Mouse (Mus musculus) cerebellum, adult 8-10 months (tissue): ENCODE data around the gene Hprt.

Experiments used
- DNase-seq: peaks from one replicate; pipeline ENCODE4 v3.0.0; 2022

Gene Hprt

DNA sequence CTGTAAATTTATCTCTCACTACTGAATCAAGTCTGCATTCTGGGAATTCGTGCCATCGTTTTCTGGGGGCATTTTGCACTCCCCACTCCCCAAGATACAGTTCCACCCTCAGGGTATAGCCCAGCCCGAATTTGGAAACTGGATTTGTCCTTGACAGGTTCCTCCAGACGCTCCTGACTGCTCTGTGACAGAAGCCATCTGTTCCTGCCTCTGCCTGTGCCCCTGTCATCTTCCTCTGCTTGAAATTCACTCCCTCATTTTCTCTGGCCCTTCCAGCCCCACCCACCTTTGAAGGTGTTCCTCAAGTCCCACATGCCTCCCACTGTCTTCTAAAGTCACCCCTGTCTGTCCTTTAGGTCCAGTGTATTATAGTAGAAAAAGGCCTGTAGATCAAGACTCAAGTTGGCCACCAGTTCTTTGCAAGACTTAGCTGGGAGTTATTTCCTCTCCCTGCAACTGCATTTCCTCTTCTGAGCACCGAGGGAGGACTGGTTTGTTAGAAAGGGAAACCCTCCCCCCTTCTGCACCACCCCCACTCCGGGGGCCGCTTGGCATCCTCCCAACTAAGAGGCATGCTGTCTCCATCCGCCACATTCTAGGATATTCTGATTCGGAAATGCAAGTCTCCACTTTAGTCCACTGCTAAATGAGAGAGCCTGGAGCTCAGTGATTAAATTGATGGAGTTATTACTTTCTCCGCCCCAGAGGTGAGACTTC, 57.4 kb downstream of the Hprt start:
- no peak for DNase-seq

DNA sequence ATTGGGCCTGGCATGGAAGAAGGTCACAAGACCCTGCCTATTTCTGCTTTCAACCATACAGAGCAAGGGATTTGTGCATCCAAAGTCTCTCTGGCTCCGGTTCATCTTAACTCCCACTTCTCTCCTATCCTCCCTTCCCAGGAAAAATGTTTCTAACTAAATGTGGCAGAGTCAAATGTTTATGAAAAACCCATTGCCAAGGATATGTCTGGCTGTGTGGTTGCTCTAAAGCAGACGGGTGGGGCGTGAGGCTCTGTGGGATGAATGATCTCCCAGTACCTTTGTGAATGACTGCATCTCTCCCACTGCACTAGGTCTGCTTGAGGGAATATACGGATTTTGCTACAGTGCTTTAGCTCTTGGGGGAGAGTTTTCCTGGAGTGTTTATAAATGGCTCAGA, 58.1 kb downstream of the Hprt start:
- no peak for DNase-seq

DNA sequence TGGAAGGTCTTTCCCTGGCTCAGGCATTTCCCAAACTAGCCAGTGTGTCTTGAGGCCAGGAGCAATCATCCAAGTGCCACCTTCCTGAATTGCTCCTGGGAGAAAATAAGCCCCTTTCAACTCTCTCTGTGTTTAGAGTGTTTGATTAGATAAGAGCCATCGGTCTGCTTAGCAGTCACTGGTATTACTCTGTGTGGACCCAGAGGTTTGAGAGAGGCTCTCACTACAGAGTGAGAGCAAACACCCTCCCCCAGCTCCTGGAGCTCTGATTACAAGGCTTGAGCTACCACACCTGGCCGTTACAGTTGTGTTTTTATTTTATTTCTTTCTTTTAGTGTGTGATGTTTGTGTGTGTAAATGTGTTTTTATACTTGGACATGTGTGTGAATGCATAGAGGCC, 59.0 kb downstream of the Hprt start:
- DNase-seq: no peak

DNA sequence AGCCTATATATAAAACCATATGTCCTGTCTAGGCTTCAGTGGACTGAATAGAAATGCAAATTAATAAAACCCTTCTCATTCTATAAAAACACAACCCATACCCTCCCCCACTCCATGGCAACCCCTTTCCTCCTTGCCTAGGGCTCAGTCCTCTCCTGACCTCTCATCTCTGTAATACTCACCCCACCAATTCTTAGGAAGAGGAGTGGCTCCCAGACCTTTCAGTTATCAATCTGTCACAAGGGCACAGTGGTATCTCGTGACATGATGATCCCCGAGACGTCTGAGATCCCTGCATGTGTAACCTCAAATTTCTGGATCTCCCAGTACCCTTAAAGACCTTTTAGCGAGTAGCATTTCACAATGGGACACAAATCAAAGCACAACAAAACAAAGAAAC, 61.3 kb downstream of the Hprt start:
- no peak for DNase-seq

DNA sequence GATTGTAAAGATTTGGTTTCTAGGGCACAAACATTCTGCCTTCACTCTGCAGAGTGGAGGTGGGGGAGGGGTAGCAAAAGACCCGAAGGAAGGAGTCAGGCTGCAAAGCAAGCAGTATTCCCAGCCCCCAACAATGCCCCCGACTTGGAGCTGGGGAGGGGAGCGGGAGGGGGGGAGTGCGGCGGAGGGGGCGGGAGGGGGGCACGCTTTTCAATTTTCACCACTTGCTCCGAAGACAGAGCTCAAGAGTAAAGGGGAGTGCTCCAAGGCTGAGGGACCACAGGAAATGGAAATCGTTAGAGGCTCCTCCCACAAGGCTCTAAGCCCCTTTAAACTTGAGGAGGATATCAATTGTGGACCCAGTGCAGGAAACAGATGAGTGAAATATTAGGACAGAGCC, 62.4 kb downstream of the Hprt start:
- DNase-seq: no peak

DNA sequence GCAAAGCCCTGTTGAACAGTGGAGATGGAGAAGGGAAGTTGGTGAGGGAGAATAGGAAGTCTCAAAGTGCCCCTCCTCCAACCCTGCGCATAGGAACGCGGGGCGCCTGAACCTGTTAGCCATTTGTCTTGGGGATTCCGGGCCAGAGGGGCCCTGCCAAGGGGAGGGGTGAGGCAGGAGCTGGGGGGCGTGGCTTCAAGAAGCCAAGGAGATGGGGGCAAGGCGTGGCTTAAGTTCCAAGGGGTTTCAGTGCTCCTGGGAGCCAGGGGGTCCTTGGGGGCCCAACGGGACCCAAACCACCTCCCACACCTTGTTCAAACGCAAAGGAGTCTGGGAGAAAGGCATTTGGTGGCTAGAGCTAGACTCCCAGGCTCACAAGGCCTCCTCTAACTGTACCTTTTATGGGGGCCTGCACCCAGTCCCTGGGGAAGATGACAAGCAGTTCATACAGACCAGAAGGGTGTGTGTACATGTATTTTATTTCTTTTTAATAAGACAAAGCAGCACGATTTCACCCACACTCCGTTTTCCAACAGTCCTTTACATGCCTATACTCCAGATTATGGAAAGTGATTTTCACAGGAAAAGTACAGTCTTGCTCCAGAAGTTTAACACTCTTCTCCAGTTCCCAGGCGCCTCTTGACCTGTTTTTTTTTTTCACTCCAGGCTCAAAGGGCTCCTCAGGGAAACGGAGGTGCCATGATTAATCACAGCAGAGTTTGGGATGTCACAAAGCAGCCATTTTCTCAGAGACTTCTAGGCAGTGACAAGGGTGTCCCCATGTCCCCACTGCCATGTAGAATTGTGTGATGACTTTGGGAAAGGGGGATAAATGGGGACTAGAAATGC, 64.9 kb downstream of the Hprt start:
- no peak for DNase-seq

DNA sequence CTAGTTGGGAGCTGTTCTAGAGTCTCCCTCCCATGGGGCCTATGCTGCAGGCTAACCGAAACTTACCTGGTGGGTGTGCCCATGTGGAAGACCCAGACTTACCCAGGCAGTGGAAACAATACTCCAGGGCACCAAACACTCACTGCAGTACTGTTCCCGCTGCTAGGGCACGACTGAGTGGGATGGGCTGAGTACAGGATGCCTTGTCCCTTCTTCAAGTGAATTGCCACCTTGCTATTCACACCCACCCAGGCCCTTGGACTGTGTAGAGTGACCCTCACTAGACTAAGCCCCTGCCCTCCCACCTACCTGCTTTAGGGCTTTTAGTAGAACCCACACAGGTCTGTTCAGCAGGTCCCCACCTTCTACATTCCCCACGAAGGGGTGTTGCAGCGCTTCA, 65.9 kb downstream of the Hprt start:
- DNase-seq: no peak

DNA sequence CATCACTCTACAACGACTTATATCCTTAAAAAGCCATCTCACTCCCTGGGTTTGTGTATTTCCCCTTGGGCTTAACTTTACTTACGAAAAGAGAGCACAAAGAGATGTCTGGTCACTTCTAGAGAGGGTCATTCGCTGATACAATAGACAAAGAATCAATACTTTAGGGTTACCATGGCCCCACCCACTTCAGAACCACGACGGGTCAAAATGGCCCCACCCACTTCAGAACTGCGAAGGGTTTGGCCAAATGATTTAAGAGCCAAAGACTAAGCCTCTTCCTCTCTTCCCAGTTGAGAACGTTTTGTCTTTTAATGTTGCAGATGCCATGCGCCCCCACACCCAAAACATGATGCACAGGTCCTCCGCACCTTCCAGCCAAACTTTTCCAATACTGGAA, 67.8 kb downstream of the Hprt start:
- DNase-seq: no peak

DNA sequence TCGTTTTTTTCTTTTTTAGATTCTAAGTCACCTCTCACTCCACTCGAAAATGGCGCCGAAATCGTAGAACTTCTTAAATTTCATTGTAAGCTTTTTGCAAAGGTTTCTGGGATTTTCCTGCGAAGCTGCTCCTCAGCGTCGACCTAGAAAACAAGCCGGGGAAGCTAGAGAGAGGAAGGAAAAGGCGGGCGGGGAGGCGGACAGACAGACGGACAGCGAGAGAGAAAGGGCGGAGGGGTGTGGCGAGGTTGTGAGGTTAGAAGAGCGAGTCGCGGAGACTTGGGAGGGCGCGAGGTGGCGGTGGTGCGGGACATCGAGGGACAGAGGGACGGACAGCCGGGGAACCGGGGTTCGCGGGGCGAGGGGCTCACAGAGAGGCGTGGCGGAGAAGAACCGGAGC, 68.7 kb downstream of the Hprt start:
- no peak for DNase-seq

DNA sequence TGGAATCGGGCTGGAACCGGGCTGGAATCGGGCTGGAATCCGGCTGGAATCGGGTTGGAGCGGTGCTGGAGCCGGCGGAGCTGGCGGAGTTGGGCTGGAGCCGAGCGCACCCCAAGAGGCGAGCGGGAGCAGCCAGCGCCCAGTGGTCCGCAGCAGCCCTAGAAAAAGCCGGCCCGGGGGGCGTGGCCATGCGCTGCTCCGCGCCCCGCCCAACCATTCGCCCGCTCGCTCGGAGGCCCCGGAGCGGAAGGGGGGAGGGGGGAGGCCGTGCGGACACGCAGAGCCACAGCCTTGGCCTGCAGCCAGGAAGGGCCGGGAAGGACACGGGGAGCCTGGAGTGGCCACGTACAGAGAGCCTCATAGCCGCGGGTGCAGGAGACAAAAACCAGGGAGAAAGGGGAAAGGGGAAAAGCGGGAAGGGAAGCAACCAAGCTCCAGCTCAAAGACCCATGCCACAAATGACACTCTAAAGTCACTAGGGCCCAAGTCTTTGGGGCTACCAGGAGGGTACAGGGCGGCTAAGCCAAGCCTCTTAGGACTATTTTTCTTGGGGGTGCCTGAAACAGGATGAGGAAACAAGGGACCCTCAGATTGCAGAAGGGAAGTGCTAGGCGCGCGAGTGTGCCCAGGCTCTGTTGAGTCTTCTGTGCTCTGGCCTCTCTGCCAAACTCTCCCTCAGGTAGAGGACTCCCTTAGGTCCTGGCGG, 69.3 kb downstream of the Hprt start:
- DNase-seq: peak; percentile 26

DNA sequence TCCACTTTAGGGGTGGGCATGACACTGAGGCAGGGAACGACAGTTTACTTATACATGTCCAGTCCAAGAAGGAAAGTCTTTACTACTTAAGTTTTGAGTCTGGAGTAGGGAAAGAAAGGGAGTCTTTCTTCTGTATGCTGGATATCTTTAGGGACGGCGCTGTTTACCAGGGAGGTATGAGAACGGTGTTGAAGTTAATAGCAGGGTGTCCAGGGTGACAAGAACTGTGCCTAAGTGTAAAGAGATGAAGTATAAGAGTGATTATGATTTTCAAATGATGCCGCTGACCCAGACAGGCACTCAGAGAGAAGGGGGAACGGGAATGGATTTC, 69.8 kb downstream of the Hprt start:
- DNase-seq: no peak

DNA sequence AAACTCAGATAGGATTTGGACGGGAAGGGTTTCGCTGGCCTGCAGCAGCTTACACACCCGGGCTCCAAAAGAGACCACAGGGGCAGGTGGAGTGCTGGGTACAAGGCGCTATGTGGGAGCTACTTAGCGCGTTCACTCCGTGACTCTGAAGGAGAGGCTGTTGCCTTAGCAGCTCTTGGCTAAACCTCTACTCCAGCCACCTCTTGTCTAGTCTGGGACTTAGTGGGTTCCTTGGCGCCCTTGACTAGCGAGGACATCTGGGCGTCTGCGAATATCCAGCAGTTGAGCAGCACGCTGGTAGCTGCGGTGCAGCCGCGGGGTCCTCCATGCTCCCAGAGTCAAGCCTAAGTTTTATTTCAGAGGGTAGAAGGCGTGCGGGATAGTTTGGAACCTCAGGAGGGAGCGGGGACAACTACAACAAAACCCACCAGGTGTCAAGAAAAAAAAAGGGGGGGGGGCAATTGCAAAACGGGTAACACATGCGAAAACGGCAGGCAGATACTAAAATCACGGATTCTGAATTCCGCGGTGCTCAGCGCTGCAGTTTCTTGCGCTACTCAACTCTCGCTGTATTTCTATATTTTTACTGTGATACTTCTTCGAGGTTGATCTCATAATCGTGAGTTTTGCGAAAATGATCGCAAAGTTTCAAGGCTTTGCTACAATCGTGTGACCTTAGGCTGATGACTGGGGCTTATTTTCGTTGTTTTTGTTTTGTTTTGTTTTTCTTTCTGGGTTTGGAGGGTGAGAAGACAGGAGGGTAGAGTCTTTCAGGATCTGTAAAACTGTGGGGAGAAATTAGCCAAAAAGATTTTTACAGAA, 70.7 kb downstream of the Hprt start:
- DNase-seq: no peak

DNA sequence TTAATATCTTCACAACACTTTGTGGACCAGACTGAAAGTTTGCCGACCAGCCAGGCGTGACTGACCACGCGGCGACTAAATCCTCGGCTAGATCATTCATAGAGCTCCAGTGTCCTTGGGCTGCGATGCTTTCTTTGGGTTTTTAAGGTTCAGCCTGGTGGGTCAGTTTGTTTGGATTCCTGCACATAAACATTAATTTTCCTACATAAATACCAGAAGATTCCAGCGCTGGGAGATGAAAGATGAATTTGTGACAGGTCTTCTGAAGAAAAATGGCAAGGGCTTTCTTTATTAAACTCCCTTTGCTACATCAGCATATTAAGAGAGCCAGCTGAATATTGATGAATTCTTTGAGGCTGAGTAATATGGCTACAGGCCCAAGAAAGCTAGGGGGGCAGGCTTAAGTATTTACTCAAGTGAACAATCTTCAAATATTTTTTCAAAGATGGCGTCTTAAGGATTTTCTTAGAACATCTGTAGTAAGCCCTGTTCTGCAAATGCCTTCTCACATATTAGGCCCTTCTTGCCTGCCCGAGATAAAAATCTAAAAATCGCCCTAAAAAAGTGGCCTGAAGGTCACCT, 71.6 kb downstream of the Hprt start:
- DNase-seq: no peak

DNA sequence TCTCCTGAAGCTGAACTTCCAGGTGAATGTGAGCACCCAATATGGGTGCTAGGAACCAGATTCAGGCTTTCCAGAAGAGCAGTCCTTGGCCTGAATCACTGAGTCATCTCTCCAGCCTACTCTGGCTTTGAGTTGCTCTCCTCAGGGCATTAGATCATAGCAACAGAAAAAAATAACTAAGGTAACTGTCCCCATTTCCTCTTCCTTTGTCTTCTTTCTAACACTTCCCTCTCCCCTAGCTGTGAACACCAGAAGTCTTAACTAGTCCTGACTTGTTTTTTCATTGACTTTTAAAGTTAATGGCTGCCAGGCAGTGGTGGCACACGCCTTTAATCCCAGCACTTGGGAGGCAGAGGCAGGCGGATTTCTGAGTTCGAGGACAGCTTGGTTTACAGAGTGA, 76.5 kb downstream of the Hprt start:
- DNase-seq: no peak
